Mouse (Mus musculus) liver, adult 2 months (tissue): ENCODE measurements around the gene Kif19a.

Experiments used
- CTCF ChIP-seq: fragments of 200-500 bp; IDR thresholded peaks from 2 replicates; pipeline ENCODE4 v1.5.1; 2011; ENCODE audit warnings: low read depth, low read length, control low read depth
- POLR2A ChIP-seq: fragments of 200-500 bp; IDR thresholded peaks from 2 replicates; pipeline ENCODE4 v1.6.1; 2011; ENCODE audit warnings: low read length, control low read depth; ENCODE audit not compliant: insufficient read depth; ENCODE audit errors: extremely low read depth

DNA sequence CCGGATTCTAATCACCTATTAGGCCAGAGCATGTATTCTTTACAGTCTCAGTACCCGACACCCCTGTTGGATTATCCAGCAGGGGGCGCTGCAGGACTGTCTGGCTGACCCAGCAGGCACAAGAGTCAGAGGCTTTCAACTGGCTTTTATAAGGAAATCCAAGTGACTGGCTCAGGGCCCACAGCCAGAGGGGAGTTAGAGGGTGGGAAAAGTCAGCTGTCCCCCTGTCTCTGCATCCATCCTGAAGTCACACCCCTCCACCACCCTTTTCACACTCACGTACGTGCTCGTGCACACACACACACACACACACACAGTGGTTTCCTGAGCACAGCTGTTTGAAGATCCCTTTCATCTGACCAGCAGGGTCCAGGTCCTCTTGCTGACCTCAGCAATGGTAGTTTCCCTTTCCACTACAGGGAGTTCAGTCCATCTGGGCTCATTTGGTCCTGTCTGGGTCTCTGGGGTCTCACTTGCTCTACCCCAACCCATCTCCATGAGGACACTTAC, 47.6 kb downstream of the Kif19a start:
- TF ChIP-seq CTCF, result peak; percentile 95
- TF ChIP-seq POLR2A, result no peak
